Mouse (Mus musculus) MEL (cell line): ENCODE measurements around the gene Xylb. TPM values are rescaled to one million over a fixed set of nuclear protein-coding genes. Genes with fewer than 3 reads are reported as not detected.

Source experiments
- DNase-seq: peaks from one replicate; pipeline ENCODE4 v3.0.0; 2011; ENCODE audit warnings: low read depth, low spot score
- H3K27ac ChIP-seq: 2 replicates; pipeline ENCODE4 v1.5.1; 2012; ENCODE audit warnings: low read depth, mild to moderate bottlenecking, control low read depth, low read length, moderate library complexity; ENCODE audit not compliant: control insufficient read depth
- H3K27me3 ChIP-seq, 2 experiments: fragments of 150-350 bp in 1 of 2; sonication (generic) in 1 of 2; 2 replicates each; pipeline ENCODE4 v1.6.1; 2012; ENCODE audit warnings: low read length in 2 of 2, mild to moderate bottlenecking in 2 of 2, improper control_type of control experiment in 1 of 2, moderate library complexity in 1 of 2; ENCODE audit not compliant: insufficient read depth in 2 of 2, control insufficient read depth in 1 of 2
- H3K36me3 ChIP-seq, 2 experiments: 2 replicates each; pipeline ENCODE4 v1.6.1; 2012 to 2014; ENCODE audit warnings: low read length in 2 of 2, improper control_type of control experiment in 1 of 2, inconsistent platforms in 1 of 2, mild to moderate bottlenecking in 1 of 2; ENCODE audit not compliant: insufficient read depth in 2 of 2, control insufficient read depth in 1 of 2
- H3K4me1 ChIP-seq, 2 experiments: fragments of 150-350 bp in 1 of 2; sonication (generic) in 1 of 2; 2 replicates each; pipeline ENCODE4 v1.6.1; 2012; ENCODE audit warnings: low read length in 2 of 2, improper control_type of control experiment in 1 of 2, mild to moderate bottlenecking in 1 of 2; ENCODE audit not compliant: insufficient read depth in 2 of 2, control insufficient read depth in 1 of 2
- H3K4me3 ChIP-seq, 2 experiments: fragments of 150-350 bp in 1 of 2; sonication (generic) in 1 of 2; 2 replicates each; pipeline ENCODE4 v1.5.1; 2012; ENCODE audit warnings: low read depth in 2 of 2, low read length in 2 of 2, mild to moderate bottlenecking in 2 of 2, moderate library complexity in 2 of 2, control low read depth in 1 of 2, improper control_type of control experiment in 1 of 2; ENCODE audit not compliant: control insufficient read depth in 1 of 2, insufficient read depth in 1 of 2
- H3K79me2 ChIP-seq: 2 replicates; pipeline ENCODE4 v1.6.1; 2012; ENCODE audit warnings: mild to moderate bottlenecking, low read length, moderate library complexity; ENCODE audit not compliant: control insufficient read depth, poor library complexity, insufficient read depth
- H3K9ac ChIP-seq: 2 replicates; pipeline ENCODE4 v1.6.1; 2012; ENCODE audit warnings: low read depth, mild to moderate bottlenecking, control low read depth, low read length, moderate library complexity; ENCODE audit not compliant: control insufficient read depth, poor library complexity, severe bottlenecking
- H3K9me3 ChIP-seq: fragments of 150-350 bp; sonication (generic); replicated peaks from 2 replicates; pipeline ENCODE4 v1.6.1; 2012; ENCODE audit warnings: mild to moderate bottlenecking, low read length, improper control_type of control experiment, moderate library complexity; ENCODE audit not compliant: insufficient read depth
- CHD1 ChIP-seq: IDR thresholded peaks from 2 replicates; pipeline ENCODE4 v1.6.1; 2012; ENCODE audit warnings: low read depth, mild to moderate bottlenecking, inconsistent platforms, low read length, improper control_type of control experiment
- E2F4 ChIP-seq: IDR thresholded peaks from 2 replicates; pipeline ENCODE4 v1.6.1; 2011; ENCODE audit warnings: low read depth, low read length, improper control_type of control experiment, borderline replicate concordance
- EP300 ChIP-seq, 2 experiments: IDR thresholded peaks; 2 replicates each; pipeline ENCODE4 v1.6.1; 2011; ENCODE audit warnings: improper control_type of control experiment in 2 of 2, low read length in 2 of 2, low read depth in 1 of 2, mild to moderate bottlenecking in 1 of 2
- ETS1 ChIP-seq: IDR thresholded peaks from 2 replicates; pipeline ENCODE4 v1.6.1; 2012; ENCODE audit warnings: low read depth, mild to moderate bottlenecking, inconsistent platforms, low read length, improper control_type of control experiment, moderate library complexity
- JUND ChIP-seq: IDR thresholded peaks from 2 replicates; pipeline ENCODE4 v1.6.1; 2011; ENCODE audit warnings: low read depth, mild to moderate bottlenecking, improper control_type of control experiment, low read length
- KAT2A ChIP-seq: conservative IDR thresholded peaks from 2 replicates; pipeline ENCODE4 v1.6.1; 2012; ENCODE audit warnings: low read depth, low read length, improper control_type of control experiment, inconsistent platforms
- MAFK ChIP-seq: IDR thresholded peaks from 2 replicates; pipeline ENCODE4 v1.6.1; 2011; ENCODE audit warnings: low read depth, mild to moderate bottlenecking, low read length, improper control_type of control experiment, borderline replicate concordance
- MAX ChIP-seq: IDR thresholded peaks from 2 replicates; pipeline ENCODE4 v1.6.1; 2011; ENCODE audit warnings: low read length, improper control_type of control experiment
- MAZ ChIP-seq: IDR thresholded peaks from 2 replicates; pipeline ENCODE4 v1.6.1; 2012; ENCODE audit warnings: low read depth, mild to moderate bottlenecking, inconsistent platforms, low read length, improper control_type of control experiment
- MXI1 ChIP-seq: IDR thresholded peaks from 2 replicates; pipeline ENCODE4 v1.6.1; 2011; ENCODE audit warnings: mild to moderate bottlenecking, low read depth, low read length, improper control_type of control experiment
- MYC ChIP-seq: IDR thresholded peaks from 2 replicates; pipeline ENCODE4 v1.6.1; 2011; ENCODE audit warnings: low read depth, mild to moderate bottlenecking, low read length, improper control_type of control experiment, moderate library complexity
- POLR2AphosphoS5 ChIP-seq: IDR thresholded peaks from 2 replicates; pipeline ENCODE4 v1.6.1; 2012; ENCODE audit warnings: low read depth, borderline replicate concordance, mild to moderate bottlenecking, inconsistent platforms, low read length, moderate library complexity, mixed read lengths
- RAD21 ChIP-seq: IDR thresholded peaks from 2 replicates; pipeline ENCODE4 v1.6.1; 2011; ENCODE audit warnings: mild to moderate bottlenecking, low read depth, low read length, improper control_type of control experiment
- TAL1 ChIP-seq: IDR thresholded peaks from 2 replicates; pipeline ENCODE4 v1.6.1; 2012; ENCODE audit warnings: mild to moderate bottlenecking, inconsistent platforms, low read length, moderate library complexity, mixed read lengths
- UBTF ChIP-seq: IDR thresholded peaks from 2 replicates; pipeline ENCODE4 v1.6.1; 2012; ENCODE audit warnings: low read depth, mild to moderate bottlenecking, inconsistent platforms, low read length, improper control_type of control experiment, moderate library complexity, borderline replicate concordance; ENCODE audit not compliant: insufficient read depth
- ZKSCAN1 ChIP-seq: IDR thresholded peaks from 2 replicates; pipeline ENCODE4 v1.6.1; 2012; ENCODE audit warnings: low read depth, mild to moderate bottlenecking, inconsistent platforms, low read length, improper control_type of control experiment, moderate library complexity
- polyA plus RNA-seq, 2 experiments: library from polyadenylated mRNA; stranded (reverse) in 1 of 2; unstranded in 1 of 2; fragments of >175 nt in 1 of 2; fragments of >200 nt in 1 of 2; gene quantifications; 2 replicates each; pipeline versions ENCODE4 v1.2.1 to v1.2.4; 2012; ENCODE audit warnings: low replicate concordance in 2 of 2, low read depth in 1 of 2; ENCODE audit not compliant: insufficient read length in 2 of 2, insufficient read depth in 1 of 2, missing spikeins in 1 of 2
- total RNA-seq: library from RNA; depleted of rRNA; stranded (reverse); fragments of 300-350 nt; gene quantifications from 2 replicates; pipeline ENCODE4 v1.2.3, GENCODE M21; 2012

The Xylb gene
- total and polyA plus RNA-seq, 3 experiments: 3.8 to 12.9 TPM; not detected in 1

DNA sequence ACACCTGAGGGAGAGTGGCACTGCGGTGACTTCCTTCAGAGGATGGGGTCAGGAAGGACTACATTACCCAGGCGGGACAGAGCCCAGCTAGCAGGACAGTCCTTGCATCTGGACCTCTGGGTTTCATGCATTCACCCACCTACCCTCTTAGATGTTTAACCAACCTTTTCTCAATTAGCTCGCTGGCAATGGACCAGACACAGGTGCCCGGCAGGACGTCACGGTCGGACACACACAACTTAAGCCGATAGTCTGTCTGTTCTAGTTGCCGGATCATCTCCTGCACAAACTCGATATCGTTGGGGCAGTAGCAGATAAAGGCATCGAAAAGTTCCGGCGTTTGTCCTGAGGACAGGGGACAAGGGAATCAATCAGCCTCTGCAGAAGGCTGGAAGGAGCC is 19.3 kb upstream of the Xylb start:
- no peak overlapping the region for H3K4me3 ChIP-seq
- no peak overlapping the region for H3K27ac ChIP-seq
- peaks cover 2 to 22% of the 10 kb centered on the region in 2 experiments; a peak in 3 of 4 replicates for H3K4me1 ChIP-seq
- DNase-seq: no peak
- TF ChIP-seq KAT2A (no peak), EP300 (IDR thresholded peaks at IDR 0.05; ENCODE audit: low read depth in 1 of 2, low read length in 2 of 2) (no peak), MYC (no peak), RAD21 (no peak), MAFK (no peak), ZKSCAN1 (no peak), TAL1 (no peak), MAX (no peak), JUND (no peak)
- H3K36me3 ChIP-seq: peaks cover 0 to 9% of the 10 kb centered on the region in 2 experiments; a peak in 2 of 4 replicates
- no peaks in the 10 kb centered on the region for H3K9me3 ChIP-seq
- no peak overlapping the region for H3K9ac ChIP-seq
- H3K79me2 ChIP-seq: peaks cover 9% of the 10 kb centered on the region
- H3K27me3 ChIP-seq: no peaks in the 10 kb centered on the region

GRCm38 (mm10) chr9:119338350-119338749 is 18.8 kb upstream of the Xylb start:
- Histone ChIP-seq H3K27ac (no peak overlapping the region), H3K79me2 (peaks cover 9% of the 10 kb centered on the region), H3K9me3 (no peaks in the 10 kb centered on the region), H3K4me1 (peaks cover 2 to 22% of the 10 kb centered on the region in 2 experiments; a peak in 3 of 4 replicates), H3K36me3 (peaks cover 0 to 9% of the 10 kb centered on the region in 2 experiments; a peak in 2 of 4 replicates), H3K4me3 (no peak overlapping the region), H3K27me3 (no peaks in the 10 kb centered on the region), H3K9ac (no peak overlapping the region)
- no peak for DNase-seq
- TF ChIP-seq E2F4 (no peak), CHD1 (no peak), MAZ (no peak), ETS1 (no peak), POLR2AphosphoS5 (no peak), MXI1 (no peak), UBTF (no peak), KAT2A (no peak)
